Mouse (Mus musculus) MEL (cell line): ENCODE results near the gene Erlin1. TPM values are rescaled to one million over a fixed set of nuclear protein-coding genes. Genes with fewer than 3 reads are reported as not detected.

Source experiments
- DNase-seq: peaks from one replicate; pipeline ENCODE4 v3.0.0; 2011; ENCODE audit warnings: low read depth, low spot score
- H3K27ac ChIP-seq: 2 replicates; pipeline ENCODE4 v1.5.1; 2012; ENCODE audit warnings: low read depth, mild to moderate bottlenecking, control low read depth, low read length, moderate library complexity; ENCODE audit not compliant: control insufficient read depth
- H3K27me3 ChIP-seq, 2 experiments: fragments of 150-350 bp in 1 of 2; sonication (generic) in 1 of 2; 2 replicates each; pipeline ENCODE4 v1.6.1; 2012; ENCODE audit warnings: low read length in 2 of 2, mild to moderate bottlenecking in 2 of 2, improper control_type of control experiment in 1 of 2, moderate library complexity in 1 of 2; ENCODE audit not compliant: insufficient read depth in 2 of 2, control insufficient read depth in 1 of 2
- H3K36me3 ChIP-seq, 2 experiments: 2 replicates each; pipeline ENCODE4 v1.6.1; 2012 to 2014; ENCODE audit warnings: low read length in 2 of 2, improper control_type of control experiment in 1 of 2, inconsistent platforms in 1 of 2, mild to moderate bottlenecking in 1 of 2; ENCODE audit not compliant: insufficient read depth in 2 of 2, control insufficient read depth in 1 of 2
- H3K4me1 ChIP-seq, 2 experiments: fragments of 150-350 bp in 1 of 2; sonication (generic) in 1 of 2; 2 replicates each; pipeline ENCODE4 v1.6.1; 2012; ENCODE audit warnings: low read length in 2 of 2, improper control_type of control experiment in 1 of 2, mild to moderate bottlenecking in 1 of 2; ENCODE audit not compliant: insufficient read depth in 2 of 2, control insufficient read depth in 1 of 2
- H3K4me3 ChIP-seq, 2 experiments: fragments of 150-350 bp in 1 of 2; sonication (generic) in 1 of 2; 2 replicates each; pipeline ENCODE4 v1.5.1; 2012; ENCODE audit warnings: low read depth in 2 of 2, low read length in 2 of 2, mild to moderate bottlenecking in 2 of 2, moderate library complexity in 2 of 2, control low read depth in 1 of 2, improper control_type of control experiment in 1 of 2; ENCODE audit not compliant: control insufficient read depth in 1 of 2, insufficient read depth in 1 of 2
- H3K79me2 ChIP-seq: 2 replicates; pipeline ENCODE4 v1.6.1; 2012; ENCODE audit warnings: mild to moderate bottlenecking, low read length, moderate library complexity; ENCODE audit not compliant: control insufficient read depth, poor library complexity, insufficient read depth
- H3K9ac ChIP-seq: 2 replicates; pipeline ENCODE4 v1.6.1; 2012; ENCODE audit warnings: low read depth, mild to moderate bottlenecking, control low read depth, low read length, moderate library complexity; ENCODE audit not compliant: control insufficient read depth, poor library complexity, severe bottlenecking
- H3K9me3 ChIP-seq: fragments of 150-350 bp; sonication (generic); replicated peaks from 2 replicates; pipeline ENCODE4 v1.6.1; 2012; ENCODE audit warnings: mild to moderate bottlenecking, low read length, improper control_type of control experiment, moderate library complexity; ENCODE audit not compliant: insufficient read depth
- BHLHE40 ChIP-seq: IDR thresholded peaks from 2 replicates; pipeline ENCODE4 v1.6.1; 2012; ENCODE audit warnings: low read depth, mild to moderate bottlenecking, inconsistent platforms, low read length, improper control_type of control experiment, borderline replicate concordance
- E2F4 ChIP-seq: IDR thresholded peaks from 2 replicates; pipeline ENCODE4 v1.6.1; 2011; ENCODE audit warnings: low read depth, low read length, improper control_type of control experiment, borderline replicate concordance
- ETS1 ChIP-seq: IDR thresholded peaks from 2 replicates; pipeline ENCODE4 v1.6.1; 2012; ENCODE audit warnings: low read depth, mild to moderate bottlenecking, inconsistent platforms, low read length, improper control_type of control experiment, moderate library complexity
- GATA1 ChIP-seq: IDR thresholded peaks from 2 replicates; pipeline ENCODE4 v1.6.1; 2011; ENCODE audit warnings: low read depth, low read length, improper control_type of control experiment
- JUND ChIP-seq: IDR thresholded peaks from 2 replicates; pipeline ENCODE4 v1.6.1; 2011; ENCODE audit warnings: low read depth, mild to moderate bottlenecking, improper control_type of control experiment, low read length
- KAT2A ChIP-seq: conservative IDR thresholded peaks from 2 replicates; pipeline ENCODE4 v1.6.1; 2012; ENCODE audit warnings: low read depth, low read length, improper control_type of control experiment, inconsistent platforms
- MAZ ChIP-seq: IDR thresholded peaks from 2 replicates; pipeline ENCODE4 v1.6.1; 2012; ENCODE audit warnings: low read depth, mild to moderate bottlenecking, inconsistent platforms, low read length, improper control_type of control experiment
- MXI1 ChIP-seq: IDR thresholded peaks from 2 replicates; pipeline ENCODE4 v1.6.1; 2011; ENCODE audit warnings: mild to moderate bottlenecking, low read depth, low read length, improper control_type of control experiment
- MYB ChIP-seq: IDR thresholded peaks from 2 replicates; pipeline ENCODE4 v1.6.1; 2011; ENCODE audit warnings: mild to moderate bottlenecking, low read depth, low read length, improper control_type of control experiment
- POLR2A ChIP-seq, 2 experiments: IDR thresholded peaks; 2 replicates each; pipeline ENCODE4 v1.6.1; 2011 to 2012; ENCODE audit warnings: low read length in 2 of 2, mild to moderate bottlenecking in 2 of 2, control low read depth in 1 of 2, improper control_type of control experiment in 1 of 2, low read depth in 1 of 2, moderate library complexity in 1 of 2; ENCODE audit not compliant: control insufficient read depth in 1 of 2, insufficient read depth in 1 of 2, poor library complexity in 1 of 2
- RCOR1 ChIP-seq: IDR thresholded peaks from 2 replicates; pipeline ENCODE4 v1.6.1; 2012; ENCODE audit warnings: low read depth, mild to moderate bottlenecking, inconsistent platforms, low read length, improper control_type of control experiment
- TAL1 ChIP-seq: IDR thresholded peaks from 2 replicates; pipeline ENCODE4 v1.6.1; 2012; ENCODE audit warnings: mild to moderate bottlenecking, inconsistent platforms, low read length, moderate library complexity, mixed read lengths
- TCF12 ChIP-seq: IDR thresholded peaks from 2 replicates; pipeline ENCODE4 v1.6.1; 2014; ENCODE audit warnings: low read depth, mild to moderate bottlenecking, inconsistent platforms, low read length, improper control_type of control experiment, moderate library complexity
- UBTF ChIP-seq: IDR thresholded peaks from 2 replicates; pipeline ENCODE4 v1.6.1; 2012; ENCODE audit warnings: low read depth, mild to moderate bottlenecking, inconsistent platforms, low read length, improper control_type of control experiment, moderate library complexity, borderline replicate concordance; ENCODE audit not compliant: insufficient read depth
- USF1 ChIP-seq: IDR thresholded peaks from 2 replicates; pipeline ENCODE4 v1.6.1; 2014; ENCODE audit warnings: low read depth, mild to moderate bottlenecking, inconsistent platforms, low read length, improper control_type of control experiment, moderate library complexity
- USF2 ChIP-seq, 2 experiments: IDR thresholded peaks; 2 replicates each; pipeline ENCODE4 v1.6.1; 2011 to 2012; ENCODE audit warnings: improper control_type of control experiment in 2 of 2, low read length in 2 of 2, borderline replicate concordance in 1 of 2, inconsistent platforms in 1 of 2, low read depth in 1 of 2, mild to moderate bottlenecking in 1 of 2; ENCODE audit not compliant: insufficient read depth in 1 of 2
- ZC3H11A ChIP-seq: IDR thresholded peaks from 2 replicates; pipeline ENCODE4 v1.6.1; 2012; ENCODE audit warnings: low read depth, mild to moderate bottlenecking, inconsistent platforms, low read length, improper control_type of control experiment
- ZKSCAN1 ChIP-seq: IDR thresholded peaks from 2 replicates; pipeline ENCODE4 v1.6.1; 2012; ENCODE audit warnings: low read depth, mild to moderate bottlenecking, inconsistent platforms, low read length, improper control_type of control experiment, moderate library complexity
- ZNF384 ChIP-seq: IDR thresholded peaks from 2 replicates; pipeline ENCODE4 v1.6.1; 2012; ENCODE audit warnings: low read depth, mild to moderate bottlenecking, inconsistent platforms, low read length, improper control_type of control experiment
- polyA plus RNA-seq, 2 experiments: library from polyadenylated mRNA; stranded (reverse) in 1 of 2; unstranded in 1 of 2; fragments of >175 nt in 1 of 2; fragments of >200 nt in 1 of 2; gene quantifications; 2 replicates each; pipeline versions ENCODE4 v1.2.1 to v1.2.4; 2012; ENCODE audit warnings: low replicate concordance in 2 of 2, low read depth in 1 of 2; ENCODE audit not compliant: insufficient read length in 2 of 2, insufficient read depth in 1 of 2, missing spikeins in 1 of 2
- total RNA-seq: library from RNA; depleted of rRNA; stranded (reverse); fragments of 300-350 nt; gene quantifications from 2 replicates; pipeline ENCODE4 v1.2.3, GENCODE M21; 2012

Erlin1 gene
- total and polyA plus RNA-seq, 3 experiments = 25.0 to 108 (median 39.5) TPM

- Histone ChIP-seq H3K9me3 (no peaks in the 10 kb centered on the region), H3K4me1 (no peaks in the 10 kb centered on the region), H3K4me3 (no peak overlapping the region), H3K36me3 (no peaks in the 10 kb centered on the region), H3K9ac (no peak overlapping the region), H3K27ac (no peak overlapping the region), H3K27me3 (peaks cover 16 to 22% of the 10 kb centered on the region in 2 experiments)
- no peak for DNase-seq
- TF ChIP-seq RCOR1 (no peak), ZC3H11A (no peak), E2F4 (no peak), ETS1 (no peak), KAT2A (no peak), MXI1 (no peak), MAZ (no peak), UBTF (no peak), ZNF384 (no peak), POLR2A (IDR thresholded peaks at IDR 0.05; ENCODE audit: control insufficient read depth in 1 of 2, insufficient read depth in 1 of 2, low read depth in 1 of 2, low read length in 2 of 2, poor library complexity in 1 of 2) (no peak), GATA1 (no peak), MYB (no peak), JUND (no peak), TAL1 (no peak), BHLHE40 (no peak), USF2 (IDR thresholded peaks at IDR 0.05; ENCODE audit: borderline replicate concordance in 1 of 2, insufficient read depth in 1 of 2, low read depth in 1 of 2, low read length in 2 of 2) (no peak), TCF12 (no peak), USF1 (no peak), ZKSCAN1 (no peak)
- TF ChIP-seq, all 39 proteins: peak for 0
- no peaks in the 10 kb centered on the region for H3K79me2 ChIP-seq
Observed at GRCm38 (mm10) chr19:43998101-43998500, 71.5 kb downstream of the Erlin1 start.

GRCm38 (mm10) chr19:43995427-43995826, 74.2 kb downstream of the Erlin1 start:
- Histone ChIP-seq H3K4me1 (no peaks in the 10 kb centered on the region), H3K27ac (no peak overlapping the region), H3K27me3 (peaks cover 8 to 13% of the 10 kb centered on the region in 2 experiments), H3K9me3 (no peaks in the 10 kb centered on the region), H3K9ac (no peak overlapping the region), H3K79me2 (no peaks in the 10 kb centered on the region), H3K4me3 (no peak overlapping the region), H3K36me3 (no peaks in the 10 kb centered on the region)
- DNase-seq = no peak
- TF ChIP-seq BHLHE40 (no peak), ETS1 (no peak), ZNF384 (no peak)
